Mouse (Mus musculus) intestine, postnatal 0 days (tissue): ENCODE data around the gene Ptgir. TPM values are rescaled to one million over a fixed set of nuclear protein-coding genes. Genes with fewer than 3 reads are reported as not detected.

Source experiments
- ATAC-seq: fragments of 200-750 bp; cut with Nextera tagmentation; 2 replicates; pipeline ENCODE4 v1.8.0; 2017; ENCODE audit warnings: mild to moderate bottlenecking, moderate TSS enrichment, moderate library complexity
- H3K27ac ChIP-seq: fragments of 300-500 bp; sonication (generic); 2 replicates; pipeline ENCODE4 v1.5.1; 2014; ENCODE audit warnings: mild to moderate bottlenecking, low read depth, low read length, moderate library complexity
- H3K27me3 ChIP-seq: fragments of 300-500 bp; sonication (generic); replicated peaks from 2 replicates; pipeline ENCODE4 v1.6.1; 2014; ENCODE audit warnings: low read length, mixed read lengths; ENCODE audit not compliant: control insufficient read depth, insufficient read depth
- H3K36me3 ChIP-seq: fragments of 300-500 bp; sonication (generic); 2 replicates; pipeline ENCODE4 v1.6.1; 2014; ENCODE audit warnings: mild to moderate bottlenecking, moderate library complexity; ENCODE audit not compliant: control insufficient read depth, insufficient read depth
- H3K4me1 ChIP-seq: fragments of 300-500 bp; sonication (generic); replicated peaks from 2 replicates; pipeline ENCODE4 v1.6.1; 2014; ENCODE audit warnings: antibody characterized with exemption, low read length, mixed read lengths; ENCODE audit not compliant: control insufficient read depth, insufficient read depth
- H3K4me2 ChIP-seq: fragments of 300-500 bp; sonication (generic); replicated peaks from 2 replicates; pipeline ENCODE4 v1.6.1; 2014; ENCODE audit warnings: low read depth, mild to moderate bottlenecking, moderate library complexity
- H3K4me3 ChIP-seq: fragments of 300-500 bp; sonication (generic); 2 replicates; pipeline ENCODE4 v1.5.1; 2014; ENCODE audit warnings: low read depth, low read length
- H3K9ac ChIP-seq: fragments of 300-500 bp; sonication (generic); 2 replicates; pipeline ENCODE4 v1.6.1; 2014; ENCODE audit warnings: mild to moderate bottlenecking, low read depth, low read length
- H3K9me3 ChIP-seq: fragments of 300-500 bp; sonication (generic); 2 replicates; pipeline ENCODE4 v1.6.1; 2016; ENCODE audit warnings: mixed run types; ENCODE audit not compliant: control insufficient read depth
- CTCF ChIP-seq: sonication (generic); IDR thresholded peaks from 2 replicates; pipeline ENCODE4 v1.5.1; 2016; ENCODE audit warnings: low read depth, mild to moderate bottlenecking, control low read depth, antibody characterized with exemption, moderate library complexity
- WGBS: fragments of 180-500 bp; shearing (Covaris S2); extraction: QIAGEN DNeasy Blood & Tissue Kit; methylation state at CpG from one replicate; pipeline ENCODE4 v1.1.7; 2014; 5-methylcytosine and 5-hydroxymethylcytosine counted together
- polyA plus RNA-seq: library from polyadenylated mRNA; unstranded; fragments of >200 nt; fragmentation: Nextera tagmentation; extraction: Ambion mirVana; gene quantifications from 2 replicates; pipeline ENCODE4 v1.2.1, GENCODE M21; 2015

Gene Ptgir
- polyA plus RNA-seq, 1 experiment from 2014 or later = 1.7 TPM

- ATAC-seq = no peak
- H3K4me1 ChIP-seq = 0 out of 2 replicates have a peak, but pooled peaks cover 5% of the 10 kb centered on the region
- no peaks in the 10 kb centered on the region for H3K9me3 ChIP-seq
- WGBS = 21% methylated on average over 6 of the region's 6 CpGs
- no peak overlapping the region for H3K4me3 ChIP-seq
- H3K27ac ChIP-seq = no peak overlapping the region
- H3K9ac ChIP-seq = no peak overlapping the region
- H3K4me2 ChIP-seq = no peak overlapping the region
- no peaks in the 10 kb centered on the region for H3K36me3 ChIP-seq
- no peak for TF ChIP-seq CTCF
- H3K27me3 ChIP-seq = peaks cover 41% of the 10 kb centered on the region
Observed at GRCm38 (mm10) chr7:16893612-16894011, 12.7 kb upstream of the Ptgir start.

- Histone ChIP-seq H3K36me3 (no peaks in the 10 kb centered on the region), H3K9me3 (no peaks in the 10 kb centered on the region), H3K9ac (no peak overlapping the region), H3K4me2 (no peak overlapping the region), H3K27me3 (peaks cover 41% of the 10 kb centered on the region), H3K4me1 (0 out of 2 replicates have a peak, but pooled peaks cover 5% of the 10 kb centered on the region), H3K4me3 (no peak overlapping the region), H3K27ac (no peak overlapping the region)
- no peak for ATAC-seq
- 12% methylated on average over 4 of the region's 4 CpGs for WGBS
- no peak for TF ChIP-seq CTCF
Observed at GRCm38 (mm10) chr7:16894279-16894678, 12.0 kb upstream of the Ptgir start.

DNA sequence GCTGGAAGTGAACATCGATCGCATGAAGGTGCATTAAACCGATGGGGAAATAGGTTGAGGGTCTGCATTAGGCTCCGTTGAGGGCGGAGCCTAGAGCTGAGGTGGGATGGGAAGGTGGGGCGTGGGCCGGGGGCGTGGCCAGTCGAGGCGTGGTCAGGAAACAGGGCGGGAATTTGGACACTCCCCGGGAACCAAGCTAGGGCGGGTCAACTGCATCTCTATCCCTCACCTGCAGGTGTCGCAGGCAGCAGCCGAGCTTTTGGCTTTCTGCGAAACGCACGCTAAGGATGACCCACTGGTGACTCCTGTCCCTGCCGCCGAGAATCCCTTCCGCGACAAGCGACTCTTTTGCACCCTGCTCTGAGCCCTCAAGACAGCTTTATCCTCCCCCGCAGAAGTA lies 11.3 kb upstream of the Ptgir start:
- H3K9ac ChIP-seq = no peak overlapping the region
- no peaks in the 10 kb centered on the region for H3K36me3 ChIP-seq
- peak overlapping the region; percentile 49 for H3K4me2 ChIP-seq
- no peak overlapping the region for H3K27ac ChIP-seq
- WGBS = under 1% methylated on average over 24 of the region's 24 CpGs
- H3K9me3 ChIP-seq = no peaks in the 10 kb centered on the region
- peaks cover 37% of the 10 kb centered on the region for H3K27me3 ChIP-seq
- ATAC-seq = no peak
- H3K4me3 ChIP-seq = no peak overlapping the region
- peak; percentile 92 for TF ChIP-seq CTCF
- 0 out of 2 replicates have a peak, but pooled peaks cover 5% of the 10 kb centered on the region for H3K4me1 ChIP-seq

GRCm38 (mm10) chr7:16895511-16895910 lies 10.8 kb upstream of the Ptgir start:
- Histone ChIP-seq H3K27me3 (peaks cover 39% of the 10 kb centered on the region), H3K4me1 (0 out of 2 replicates have a peak, but pooled peaks cover 5% of the 10 kb centered on the region), H3K9me3 (no peaks in the 10 kb centered on the region), H3K9ac (no peak overlapping the region), H3K27ac (no peak overlapping the region), H3K4me2 (peak overlapping the region; percentile 49), H3K36me3 (no peaks in the 10 kb centered on the region), H3K4me3 (no peak overlapping the region)
- TF ChIP-seq CTCF = no peak
- ATAC-seq = no peak
- 30% methylated on average over 10 of the region's 10 CpGs for WGBS

GRCm38 (mm10) chr7:16900526-16900925 lies 5.8 kb upstream of the Ptgir start:
- Histone ChIP-seq H3K9ac (no peak overlapping the region), H3K4me3 (no peak overlapping the region), H3K4me2 (no peak overlapping the region), H3K36me3 (no peaks in the 10 kb centered on the region), H3K9me3 (no peaks in the 10 kb centered on the region), H3K27me3 (peaks cover 4% of the 10 kb centered on the region; the same call in 1 of the 2 replicates), H3K4me1 (0 out of 2 replicates have a peak, but pooled peaks cover under 1% of the 10 kb centered on the region), H3K27ac (no peak overlapping the region)
- no peak for ATAC-seq
- TF ChIP-seq CTCF = no peak
- WGBS = 35% methylated on average over 5 of the region's 5 CpGs

DNA sequence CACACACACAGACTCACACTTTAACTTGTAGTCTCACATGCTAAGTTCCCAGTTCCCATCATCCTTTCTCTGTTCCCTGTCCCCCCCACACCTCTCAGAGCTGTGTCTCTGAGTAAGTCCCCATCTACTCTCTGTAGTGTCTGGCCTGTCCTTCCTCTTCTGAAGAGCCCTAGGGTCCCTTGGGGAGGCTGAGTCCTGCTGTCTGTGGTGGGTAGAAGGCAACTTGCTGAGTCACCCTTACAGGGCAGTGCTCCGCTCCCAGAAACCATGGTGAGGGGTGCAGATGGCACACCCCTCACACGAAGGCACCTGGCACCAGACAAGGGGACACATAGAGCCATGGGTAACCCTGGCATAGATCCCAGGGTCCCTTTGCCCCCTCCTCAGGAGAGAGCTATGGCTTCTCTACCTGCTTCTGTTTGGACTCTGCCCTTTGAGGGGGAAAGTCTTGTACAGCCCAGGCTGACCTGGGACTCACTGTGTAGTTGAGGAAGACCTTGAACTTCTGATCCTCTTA lies 2.8 kb upstream of the Ptgir start:
- Histone ChIP-seq H3K36me3 (no peaks in the 10 kb centered on the region), H3K27me3 (peaks cover 4% of the 10 kb centered on the region; the same call in 1 of the 2 replicates), H3K9me3 (no peaks in the 10 kb centered on the region), H3K4me2 (no peak overlapping the region), H3K27ac (no peak overlapping the region), H3K9ac (no peak overlapping the region), H3K4me3 (no peak overlapping the region), H3K4me1 (no peaks in the 10 kb centered on the region)
- 81% methylated on average over 2 of the region's 2 CpGs for WGBS
- TF ChIP-seq CTCF = no peak
- no peak for ATAC-seq
